ENCODE assay signal across 14 mouse cellular contexts in the genomic region with DNA sequence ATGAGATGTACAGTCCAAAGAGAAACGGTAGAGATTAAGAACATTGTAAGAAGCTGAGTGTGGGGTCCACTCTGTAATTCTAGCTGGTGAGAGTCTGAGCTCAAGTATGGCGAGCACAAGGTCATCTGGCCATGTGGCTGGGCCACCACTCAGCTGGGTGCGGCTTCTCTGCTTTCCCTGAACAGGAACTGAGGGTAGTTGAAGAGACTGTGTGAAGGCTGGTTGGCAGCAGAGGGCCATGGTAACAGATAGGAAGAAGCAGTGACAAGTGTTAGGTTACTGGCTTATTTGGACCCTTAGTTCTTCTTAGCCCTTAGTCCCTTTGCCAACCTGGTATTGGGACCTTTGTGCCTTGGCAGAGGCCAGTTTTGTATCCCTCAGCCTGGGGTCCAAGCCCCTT.
"Had no signal": no experiment of that assay in that cellular context is flagged by ENCODE, and none has a peak within 500 bp of the region (broad histone marks: within the 10 kb centered on the region; RNA-seq: fewer than 3 reads in every experiment).

No protein-coding gene starts in this region.

- H3K9me3 ChIP-seq: limb, embryonic 12.5 days; lung, embryonic 15.5 days; midbrain, embryonic 15.5 days; neural tube, embryonic 13.5 days; stomach, embryonic 15.5 days had no signal

- H3K27ac ChIP-seq: kidney, postnatal 0 days; layer of hippocampus, adult 2 months; limb, embryonic 12.5 days; lung, embryonic 15.5 days; midbrain, embryonic 15.5 days; neural tube, embryonic 13.5 days; stomach, embryonic 15.5 days had no signal

- ATAC-seq: intestine, postnatal 0 days; midbrain, embryonic 15.5 days had no signal

- H3K4me2 ChIP-seq: limb, embryonic 12.5 days; lung, embryonic 15.5 days; midbrain, embryonic 11.5 days; midbrain, embryonic 15.5 days; neural tube, embryonic 13.5 days; stomach, embryonic 15.5 days had no signal

- H3K36me3 ChIP-seq: limb, embryonic 12.5 days; lung, embryonic 15.5 days; midbrain, embryonic 15.5 days; neural tube, embryonic 13.5 days; stomach, embryonic 15.5 days had no signal

- H3K27me3 ChIP-seq: limb, embryonic 12.5 days; lung, embryonic 15.5 days; midbrain, embryonic 15.5 days; neural tube, embryonic 13.5 days; stomach, embryonic 15.5 days had no signal

- H3K4me3 ChIP-seq: layer of hippocampus, adult 2 months; limb, embryonic 12.5 days; lung, embryonic 15.5 days; midbrain, embryonic 15.5 days; neural tube, embryonic 13.5 days; stomach, embryonic 15.5 days had no signal

- H3K9ac ChIP-seq: limb, embryonic 12.5 days; lung, embryonic 15.5 days; midbrain, embryonic 15.5 days; neural tube, embryonic 13.5 days; stomach, embryonic 15.5 days had no signal

- DNase-seq: kidney, adult 8-10 months; kidney, postnatal 4 days; right cerebral cortex, postnatal 14 days; thymus, adult 2 months; thymus, postnatal 36 days had no signal

- H3K4me1 ChIP-seq: limb, embryonic 12.5 days; lung, embryonic 15.5 days; midbrain, embryonic 15.5 days; neural tube, embryonic 13.5 days; stomach, embryonic 15.5 days had no signal
